Mouse (Mus musculus) central nervous system, embryonic 14 days (tissue): ENCODE results near the gene Porcn. TPM values are rescaled to one million over a fixed set of nuclear protein-coding genes. Genes with fewer than 3 reads are reported as not detected.

Source experiments
- polyA plus RNA-seq: library from polyadenylated mRNA; depleted of rRNA; stranded (reverse); fragments of >200 nt; gene quantifications from 2 replicates; pipeline ENCODE4 v1.2.3, GENCODE M21; 2012; rRNA removed

The Porcn gene
- 91.0 and 101 TPM in 2 replicates for polyA plus RNA-seq

DNA sequence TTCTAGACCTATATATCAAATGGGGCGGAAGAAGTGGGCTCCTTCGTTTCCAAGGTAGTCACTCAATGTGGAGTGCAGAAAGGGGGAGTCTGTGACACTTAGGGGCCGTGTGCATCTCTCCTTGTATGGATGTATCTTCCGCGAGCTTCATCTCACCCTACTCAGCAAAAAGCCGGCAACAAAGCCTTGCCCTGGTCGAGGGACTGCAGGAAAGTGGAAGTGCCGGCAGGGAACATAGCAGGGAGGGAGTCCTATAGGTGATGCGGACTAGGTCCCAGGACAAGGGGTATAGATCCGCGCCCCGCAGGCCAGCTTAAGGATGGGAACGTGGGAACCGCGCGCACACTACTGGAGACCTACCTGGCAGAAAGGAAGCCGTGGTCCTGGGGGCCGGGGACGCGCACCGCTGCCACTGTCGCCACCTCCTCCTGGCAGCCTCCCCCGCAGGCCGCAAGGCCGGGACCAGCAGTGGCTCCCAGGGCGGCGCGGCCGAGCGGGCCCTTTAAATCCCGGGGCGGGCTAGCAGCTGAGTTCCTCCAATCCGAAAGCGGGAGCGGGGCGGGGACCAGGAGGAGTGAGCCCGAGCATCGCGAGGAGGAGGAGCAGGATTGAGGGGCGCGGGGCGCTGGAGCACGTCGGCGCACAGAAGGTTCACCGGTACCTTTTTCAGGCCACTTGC is at the start of gene Porcn:
Porcn (minus strand) TSS at position 511 of the 679 bp plus-strand sequence.

DNA sequence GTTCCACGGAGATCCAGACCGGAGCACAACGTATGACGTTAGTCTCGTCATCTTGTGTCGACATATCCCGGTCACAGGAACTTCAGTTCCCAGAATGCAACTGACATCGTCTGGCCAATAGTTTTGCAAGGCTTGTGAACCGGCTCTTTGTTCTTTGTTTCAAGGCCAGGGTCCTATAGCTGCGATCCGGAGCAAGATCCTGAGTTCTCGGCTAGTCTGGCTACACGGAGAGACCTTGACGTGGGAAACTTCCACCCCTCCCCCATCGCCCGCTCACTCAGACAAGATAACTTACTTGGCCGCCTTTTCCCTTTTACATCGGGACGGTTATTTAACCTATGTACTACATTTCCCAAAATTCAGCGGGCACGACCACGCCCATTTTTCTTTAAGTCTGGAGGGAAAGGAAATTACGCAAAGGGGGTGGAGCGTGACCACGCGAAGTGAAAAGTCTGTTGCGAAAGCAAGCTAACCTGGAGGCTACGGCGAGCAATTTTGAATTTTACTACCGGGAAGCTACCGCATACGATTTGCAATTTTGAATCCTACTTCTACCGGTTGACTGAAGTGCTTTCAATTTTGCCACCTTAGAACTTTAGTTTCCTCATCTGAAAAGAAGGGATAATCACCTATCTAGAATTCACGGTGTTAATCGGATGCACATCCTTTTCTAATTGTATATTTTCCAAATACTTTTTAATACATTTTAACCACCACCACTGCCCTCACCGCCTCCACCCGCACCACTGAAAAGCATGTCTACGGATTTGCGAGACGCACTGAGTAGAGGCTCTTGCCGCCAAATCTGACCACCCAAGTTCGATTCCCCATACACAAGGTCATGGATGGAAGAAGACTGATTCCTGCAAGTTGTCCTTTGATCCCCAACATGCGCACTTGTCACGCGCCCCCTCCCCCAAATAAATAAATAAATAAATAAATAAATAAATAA is 46.3 kb upstream of the Porcn start, which contains the start of gene Ftsj1:
Ftsj1 (minus strand) TSS at position 73 of the 952 bp plus-strand sequence.

DNA sequence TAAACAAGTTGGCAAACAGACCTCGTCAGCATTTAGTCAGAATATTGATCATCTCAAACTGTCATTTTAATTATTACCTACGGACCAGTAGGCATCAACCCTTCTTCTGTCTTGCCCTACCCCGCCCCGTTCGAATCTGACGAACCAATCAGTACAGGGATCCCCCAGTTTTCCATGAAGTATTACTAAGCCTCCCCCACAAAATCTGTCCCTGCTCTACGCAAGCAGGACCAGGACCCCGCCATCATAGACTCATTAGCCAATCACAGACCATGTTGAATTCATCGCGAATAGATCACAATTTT is 13.0 kb downstream of the Porcn start, which contains the start of gene Ebp:
Ebp (minus strand) TSS at position 94 of the 305 bp plus-strand sequence.

DNA sequence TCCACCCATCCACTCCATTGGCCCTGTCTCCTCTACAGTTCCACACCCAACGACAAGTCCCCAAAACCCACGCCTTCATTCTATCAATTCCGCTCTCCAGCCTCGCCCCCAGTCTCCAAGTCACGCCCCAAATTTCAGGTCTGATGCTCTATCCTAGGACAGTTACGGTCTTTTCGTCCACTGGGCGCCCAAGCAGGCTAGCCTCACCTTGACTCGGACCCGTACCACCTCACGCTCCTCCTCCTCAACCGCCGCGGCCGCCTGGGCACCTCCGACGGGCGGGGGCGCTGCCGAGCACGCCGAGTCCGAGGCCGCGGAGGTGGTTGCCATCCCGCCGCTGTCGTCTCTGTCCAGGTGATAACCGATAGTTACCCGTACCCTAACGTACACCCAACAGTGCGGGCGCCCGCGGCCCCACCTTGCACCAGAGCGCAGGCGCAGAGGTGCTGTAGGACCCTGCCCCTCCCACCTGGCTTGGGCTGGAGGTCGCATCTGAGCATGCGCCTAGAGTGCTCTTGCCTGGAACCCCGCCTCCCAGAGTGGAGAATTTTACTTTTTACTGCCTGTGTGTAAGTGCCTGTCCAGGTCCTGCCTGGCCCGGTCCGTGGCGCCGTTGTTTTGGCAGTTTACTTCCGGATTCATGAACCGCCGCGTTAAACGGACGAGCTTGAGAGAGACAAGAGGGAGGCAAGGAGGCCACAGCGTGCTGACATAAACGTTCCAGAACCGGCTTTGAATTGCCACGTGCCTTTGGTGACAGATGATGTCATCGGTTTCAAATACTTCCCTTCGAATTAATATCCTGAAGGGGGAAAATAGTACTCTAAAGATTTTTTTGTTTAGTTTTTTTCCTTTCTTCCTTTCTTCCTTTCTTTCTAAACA is 30.6 kb downstream of the Porcn start, which contains the start of gene Tbc1d25:
Tbc1d25 (minus strand) TSS at position 678 of the 882 bp plus-strand sequence.

DNA sequence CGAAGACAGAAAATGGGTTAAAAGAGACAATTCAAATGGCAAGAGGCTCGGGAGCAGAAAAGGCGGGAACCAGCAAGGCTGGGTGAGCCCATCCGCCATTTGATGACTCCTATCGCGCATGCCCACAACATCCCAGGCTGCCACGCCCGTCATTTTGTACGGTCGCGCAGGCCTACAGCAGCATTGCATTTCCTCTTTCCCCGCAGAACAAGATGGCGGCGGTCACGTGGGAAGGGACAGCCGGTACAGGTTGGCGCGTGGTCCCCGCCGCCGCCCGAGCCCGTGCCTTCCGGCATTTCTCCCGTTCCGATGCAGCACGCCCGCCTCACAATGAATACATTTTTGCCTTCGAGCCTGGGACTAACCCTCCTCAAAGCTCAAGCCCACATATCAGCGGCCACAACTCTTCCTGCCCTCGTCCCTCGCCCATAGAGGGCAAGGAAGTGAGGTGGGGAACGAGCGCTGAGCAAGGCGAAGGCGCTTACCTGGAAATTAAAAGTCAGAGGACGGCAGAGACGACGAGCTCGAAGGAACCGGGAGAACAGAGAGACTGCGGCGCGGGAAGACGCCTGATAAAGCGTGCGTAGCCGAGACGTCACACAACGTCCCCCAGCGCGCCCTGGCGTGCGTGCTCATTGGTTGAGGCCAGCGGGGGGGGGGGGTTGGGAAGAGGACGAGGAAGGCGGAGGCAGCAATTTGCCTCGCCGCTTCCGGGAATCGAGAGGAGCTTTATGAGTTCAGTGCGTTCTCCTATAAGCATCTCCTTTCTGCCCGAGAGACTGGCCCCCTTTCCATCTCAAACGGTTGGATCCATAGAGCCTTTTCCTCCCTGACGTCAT is 61.0 kb downstream of the Porcn start, which contains the start of gene Rbm3:
Rbm3 (minus strand) TSS at position 728 of the 839 bp plus-strand sequence.

Other genes with a start within 250 kb of the Porcn start
- gene Gata1, start 228.5 kb downstream of the Porcn start, polyA plus RNA-seq: 0.33 and 0.34 TPM in 2 replicates
- 0.26 and 0.44 TPM in 2 replicates for gene Glod5, start 188.0 kb downstream of the Porcn start, polyA plus RNA-seq
- gene Suv39h1, start 131.8 kb downstream of the Porcn start, polyA plus RNA-seq: 52.8 and 56.5 TPM in 2 replicates
- gene Was, start 116.0 kb downstream of the Porcn start, polyA plus RNA-seq: 1.0 and 1.1 TPM in 2 replicates
- 193 and 209 TPM in 2 replicates for gene Wdr13, start 73.6 kb downstream of the Porcn start, polyA plus RNA-seq
- 462 and 530 TPM in 2 replicates for gene Rbm3, start 60.6 kb downstream of the Porcn start, polyA plus RNA-seq
- 24.0 and 24.2 TPM in 2 replicates for gene Tbc1d25, start 30.3 kb downstream of the Porcn start, polyA plus RNA-seq
- 20.1 and 22.0 TPM in 2 replicates for gene Ebp, start 13.0 kb downstream of the Porcn start, polyA plus RNA-seq
- 42.2 and 45.3 TPM in 2 replicates for gene Ftsj1, start 45.9 kb upstream of the Porcn start, polyA plus RNA-seq
- gene Slc38a5, start 64.6 kb upstream of the Porcn start, polyA plus RNA-seq: 25.6 and 27.5 TPM in 2 replicates
- gene Ssxb10, start 120.9 kb upstream of the Porcn start, polyA plus RNA-seq: not detected in 2 replicates
- gene Ssxb9, start 160.5 kb upstream of the Porcn start, polyA plus RNA-seq: not detected in 2 replicates
- gene Ssxb1, start 206.8 kb upstream of the Porcn start, polyA plus RNA-seq: not detected in 2 replicates